Mouse (Mus musculus) gastrocnemius, postnatal 10 days (tissue): ENCODE measurements at regions not wholly inside any gene's neighbourhood (a gene's known extent, or its start where the extent isn't known, plus 50 kb on each side); places are given as distances from the start of the nearest gene placed in this dataset.
"Not testable (repeated sequence)": the region's sequence is repeated elsewhere in the genome, so short reads cannot be mapped to it uniquely, and the experiment has no call there.

ENCODE experiments used
- DNase-seq: peaks from one replicate; pipeline ENCODE4 v3.0.0; 2021; ENCODE audit warnings: mixed read lengths

- DNase-seq: no peak
Observed at GRCm38 (mm10) chr3:41504867-41505266, 50.7 kb upstream of the Jade1 start.

GRCm38 (mm10) chr3:41502161-41502560 lies 53.4 kb upstream of the Jade1 start:
- DNase-seq: no peak

GRCm38 (mm10) chr3:41501639-41502038 lies 53.9 kb upstream of the Jade1 start:
- not testable (repeated sequence) for DNase-seq

- no peak for DNase-seq
Observed at GRCm38 (mm10) chr3:41501124-41501523, 54.4 kb upstream of the Jade1 start.

GRCm38 (mm10) chr3:41499680-41500079 lies 55.9 kb upstream of the Jade1 start:
- no peak for DNase-seq

- no peak for DNase-seq
Observed at GRCm38 (mm10) chr3:41498791-41499190, 56.7 kb upstream of the Jade1 start.

GRCm38 (mm10) chr3:41497771-41498170 lies 57.8 kb upstream of the Jade1 start:
- DNase-seq: no peak

- DNase-seq: no peak
Observed at GRCm38 (mm10) chr3:41496931-41497710, 58.4 kb upstream of the Jade1 start.

- DNase-seq: no peak
Observed at GRCm38 (mm10) chr3:41495893-41496292, 59.6 kb upstream of the Jade1 start.

GRCm38 (mm10) chr3:41495097-41495496 lies 60.4 kb upstream of the Jade1 start:
- DNase-seq: no peak

- no peak for DNase-seq
Observed at GRCm38 (mm10) chr3:41493472-41493871, 62.1 kb upstream of the Jade1 start.

- DNase-seq: no peak
Observed at GRCm38 (mm10) chr3:41492727-41493392, 62.7 kb upstream of the Jade1 start.

GRCm38 (mm10) chr3:41492031-41492726 lies 63.4 kb upstream of the Jade1 start:
- DNase-seq: no peak

- no peak for DNase-seq
Observed at GRCm38 (mm10) chr3:41491185-41491584, 64.3 kb upstream of the Jade1 start.

GRCm38 (mm10) chr3:41489998-41490397 lies 65.5 kb upstream of the Jade1 start:
- no peak for DNase-seq

- no peak for DNase-seq
Observed at GRCm38 (mm10) chr3:41489571-41489970, 66.0 kb upstream of the Jade1 start.

GRCm38 (mm10) chr3:41488229-41488774 lies 67.2 kb upstream of the Jade1 start:
- DNase-seq: no peak

GRCm38 (mm10) chr3:41484920-41485319 lies 70.6 kb upstream of the Jade1 start:
- DNase-seq: no peak

GRCm38 (mm10) chr3:41483582-41483981 lies 71.9 kb upstream of the Jade1 start:
- DNase-seq: no peak

GRCm38 (mm10) chr3:41482881-41483494 lies 72.5 kb upstream of the Jade1 start:
- DNase-seq: no peak

- no peak for DNase-seq
Observed at GRCm38 (mm10) chr3:41480186-41480585, 75.3 kb upstream of the Jade1 start.

- DNase-seq: no peak
Observed at GRCm38 (mm10) chr3:41478971-41479370, 76.6 kb upstream of the Jade1 start.
